Mouse (Mus musculus) B cell, adult 62 days (primary cell): ENCODE results near the gene Hsd17b12. TPM values are rescaled to one million over a fixed set of nuclear protein-coding genes. Genes with fewer than 3 reads are reported as not detected.

Source experiments
- total RNA-seq: library from RNA; stranded (reverse); gene quantifications from 4 replicates; pipeline ENCODE4 v1.2.4, GENCODE M21; 2023

Gene Hsd17b12
- total RNA-seq, result 33.6 to 43.8 TPM (median 36.3 TPM) in 4 replicates

DNA sequence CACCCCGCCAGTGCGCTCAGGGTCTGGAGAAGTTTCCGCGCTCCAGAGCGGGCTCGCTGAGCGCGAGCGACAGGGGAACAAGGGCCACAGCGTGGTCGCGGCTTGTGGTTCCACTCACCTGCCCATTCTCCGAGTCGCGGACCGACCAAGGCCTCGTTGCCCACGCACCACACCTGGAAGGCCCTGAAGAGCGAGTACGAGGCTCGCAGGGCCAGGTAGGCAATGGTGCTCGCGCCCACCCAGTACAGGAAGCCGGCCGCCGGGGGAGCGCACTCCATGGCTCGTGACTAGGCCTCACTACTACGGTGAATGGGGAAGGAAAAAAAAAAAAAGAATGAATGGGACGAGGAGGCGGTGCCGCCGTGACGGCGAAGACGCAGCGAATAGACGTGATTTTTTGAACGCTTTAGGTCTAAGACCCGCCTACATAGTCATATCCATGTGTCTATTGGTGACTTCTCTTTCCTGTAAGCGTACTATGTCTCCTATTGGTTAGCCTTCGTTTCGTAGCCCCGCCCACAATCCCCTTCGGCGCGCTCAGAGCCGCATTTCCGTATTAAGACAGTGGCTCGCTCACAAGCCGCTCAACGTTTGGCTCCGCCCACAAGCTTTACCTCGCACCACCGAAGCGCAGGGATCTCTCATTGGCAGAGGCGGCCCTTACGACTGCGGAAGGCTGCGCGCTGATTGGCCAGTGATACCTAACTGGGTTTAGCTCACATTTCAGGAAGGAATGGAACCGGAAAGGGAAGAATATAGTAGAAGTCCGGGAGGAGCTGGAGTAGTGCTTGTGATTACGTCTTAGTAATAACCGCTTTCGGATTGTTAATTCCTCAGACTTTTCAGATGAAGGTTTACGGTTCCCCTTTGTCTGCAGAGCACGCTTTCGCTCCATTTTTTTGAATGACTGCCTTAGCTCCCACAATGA lies at the start of gene Hsd17b12:
TSS of gene Hsd17b12 (minus strand) at position 373 of the 928 bp plus-strand sequence.

DNA sequence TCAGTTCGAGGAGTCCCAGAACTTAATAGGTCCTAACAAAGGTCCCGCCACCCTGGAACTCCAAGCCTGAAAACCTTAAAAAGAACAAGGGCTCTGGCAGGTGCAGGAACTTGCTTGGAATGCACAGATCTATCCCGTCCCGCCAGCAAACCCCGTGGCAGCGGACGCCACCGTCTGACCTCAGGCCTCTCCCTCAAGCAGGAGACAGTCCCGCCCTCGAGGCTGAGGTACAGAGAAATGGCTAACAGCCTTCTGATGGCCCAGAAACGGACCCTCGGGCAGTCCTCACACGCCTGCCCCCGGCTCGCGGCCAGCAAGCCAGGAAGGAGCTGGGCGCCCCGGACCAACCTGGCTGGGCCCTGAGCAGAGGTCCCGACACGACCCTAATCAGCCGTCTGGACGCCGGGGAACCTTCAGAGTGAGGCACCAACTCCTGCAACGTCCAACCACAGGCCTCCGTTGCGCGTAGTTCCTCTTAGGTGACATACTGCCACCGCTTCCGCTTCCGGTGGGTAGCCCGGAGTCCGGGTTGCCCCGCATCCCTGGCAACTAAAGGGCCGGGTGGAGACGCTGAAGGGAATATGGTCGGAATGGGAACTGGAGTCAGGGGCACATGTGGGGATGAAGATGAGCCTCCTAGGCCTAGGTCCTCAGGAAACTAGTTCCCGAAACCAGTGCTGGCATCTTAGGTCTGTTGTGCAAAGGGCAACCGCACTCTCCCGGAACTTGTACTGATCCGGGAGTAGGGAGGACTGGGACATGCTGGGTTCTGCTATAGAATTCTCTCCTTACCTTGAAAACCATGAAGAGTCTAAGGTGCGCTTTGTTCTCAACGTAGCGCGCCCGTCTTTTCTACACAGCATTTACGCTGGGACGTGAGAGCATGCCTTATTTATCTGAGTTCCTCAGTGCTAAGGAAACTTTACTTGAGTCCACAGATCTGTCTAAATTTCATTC lies 147.2 kb downstream of the Hsd17b12 start, which contains the start of gene Alkbh3:
TSS of gene Alkbh3 (minus strand) at position 473 of the 957 bp plus-strand sequence.

DNA sequence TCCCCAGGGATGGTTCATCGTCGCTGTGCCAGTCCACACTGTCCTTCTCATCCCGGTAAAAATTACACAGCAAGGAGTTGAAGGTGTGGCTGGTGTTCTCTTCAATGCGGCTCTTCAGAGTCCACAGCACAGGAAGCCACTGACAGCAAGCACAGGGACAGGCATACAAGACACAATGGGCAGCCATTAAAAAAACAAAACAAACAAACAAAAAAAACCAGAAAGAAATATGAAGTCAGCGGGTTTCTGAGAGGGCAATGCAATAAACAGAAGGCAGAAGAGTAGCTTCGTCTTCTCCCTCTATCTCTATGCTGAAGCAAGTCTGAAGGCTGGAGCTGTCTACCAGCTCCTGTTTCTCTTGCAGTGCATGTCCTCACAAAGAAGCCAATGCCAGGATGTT lies 161.5 kb downstream of the Hsd17b12 start, which contains the start of gene Gm27027:
TSS of gene Gm27027 (minus strand) at position 101 of the 400 bp plus-strand sequence.

Other genes with a start within 250 kb of the Hsd17b12 start
- 0.47 to 0.89 TPM in 2 of 4 replicates, not detected in the others for gene Gm13889, start 200.8 kb downstream of the Hsd17b12 start, total RNA-seq
- 1.5 TPM in 1 of 4 replicates, not detected in the others for gene Gm27027, start 161.6 kb downstream of the Hsd17b12 start, total RNA-seq
- gene Alkbh3, start 147.2 kb downstream of the Hsd17b12 start, total RNA-seq, result 59.6 to 71.1 TPM (median 66.9 TPM) in 4 replicates
- gene Ttc17, start 248.7 kb upstream of the Hsd17b12 start, total RNA-seq, result 47.0 to 59.2 TPM (median 52.7 TPM) in 4 replicates